Mouse (Mus musculus) bone marrow macrophage, adult 2 months (primary cell): ENCODE data around the gene Lima1. TPM values are rescaled to one million over a fixed set of nuclear protein-coding genes. Genes with fewer than 3 reads are reported as not detected.

Source experiments
- H3K27ac ChIP-seq: 2 replicates; pipeline ENCODE4 v1.5.1; 2012; ENCODE audit warnings: low read depth, low read length; ENCODE audit not compliant: insufficient read depth
- H3K4me1 ChIP-seq: 2 replicates; pipeline ENCODE4 v1.6.1; 2012; ENCODE audit warnings: low read length; ENCODE audit not compliant: control insufficient read depth, insufficient read depth
- H3K4me3 ChIP-seq: 2 replicates; pipeline ENCODE4 v1.5.1; 2012; ENCODE audit warnings: mild to moderate bottlenecking, low read length, moderate library complexity; ENCODE audit not compliant: insufficient read depth
- CTCF ChIP-seq: IDR thresholded peaks from 2 replicates; pipeline ENCODE4 v1.5.1; 2012; ENCODE audit warnings: low read depth, mild to moderate bottlenecking, low read length, moderate library complexity
- POLR2A ChIP-seq: IDR thresholded peaks from 2 replicates; pipeline ENCODE4 v1.6.1; 2012; ENCODE audit warnings: mild to moderate bottlenecking, low read depth, low read length, borderline replicate concordance
- polyA plus RNA-seq: library from polyadenylated mRNA; stranded (reverse); fragments of >200 nt; gene quantifications from 2 replicates; pipeline ENCODE4 v1.2.4, GENCODE M21; 2012; ENCODE audit not compliant: missing spikeins, insufficient read depth, insufficient read length

Lima1 gene
- polyA plus RNA-seq, 1 experiment: 49.3 TPM

DNA sequence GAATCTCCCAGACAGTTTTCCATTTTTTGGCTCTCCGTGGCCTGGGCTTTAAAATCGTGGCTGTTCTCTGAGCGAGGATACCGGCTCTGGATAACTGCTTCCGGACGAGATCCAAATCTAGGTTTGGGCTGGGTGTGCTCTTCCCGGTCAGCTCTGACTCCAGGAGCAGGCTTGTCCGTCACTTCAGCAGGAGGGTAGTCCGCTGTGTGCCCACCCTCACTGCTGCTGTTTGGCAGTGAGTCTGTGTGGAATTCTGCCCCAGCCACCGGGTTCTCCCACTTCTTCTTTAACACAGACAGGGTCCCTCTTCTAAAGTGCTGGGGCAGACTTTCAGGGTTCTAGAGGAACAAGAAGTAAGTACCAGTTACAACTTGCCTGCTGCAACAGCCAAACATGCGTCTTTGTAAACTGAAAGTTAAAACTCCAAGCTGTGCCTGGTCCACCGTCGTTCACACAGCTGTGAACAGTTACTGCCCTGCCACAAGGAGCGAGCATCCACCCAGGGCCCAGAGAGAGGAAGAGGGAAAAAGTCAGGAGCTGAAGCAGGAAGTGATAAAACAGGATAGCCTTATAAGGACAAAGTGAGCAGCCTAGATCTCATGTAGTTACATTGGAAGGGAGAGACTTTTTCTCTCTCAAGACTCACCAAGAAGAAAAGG lies 55.5 kb downstream of the Lima1 start:
- Histone ChIP-seq H3K27ac (peak overlapping the region; percentile 72), H3K4me3 (peak overlapping the region; percentile 63), H3K4me1 (peaks cover 28% of the 10 kb centered on the region)
- TF ChIP-seq POLR2A (no peak), CTCF (no peak)

DNA sequence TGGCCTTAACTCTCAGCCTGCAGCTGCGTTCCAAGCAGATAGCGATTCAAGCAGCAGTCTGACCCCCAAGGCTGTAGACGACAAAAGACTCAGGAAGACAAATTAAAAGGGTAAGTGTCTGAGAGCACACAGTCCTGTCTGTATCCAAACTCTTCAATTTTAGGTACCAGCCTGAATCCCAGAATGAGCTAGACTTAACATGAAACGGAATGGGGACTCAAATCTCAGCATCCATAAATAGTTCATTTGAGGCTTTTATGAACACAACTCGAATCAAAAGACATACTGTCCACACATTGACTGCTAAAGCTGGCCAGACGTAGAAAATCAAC lies 56.2 kb downstream of the Lima1 start:
- no peak for TF ChIP-seq CTCF
- TF ChIP-seq POLR2A: no peak
- H3K4me1 ChIP-seq: peaks cover 28% of the 10 kb centered on the region
- H3K4me3 ChIP-seq: peak overlapping the region; percentile 63
- peak overlapping the region; percentile 72; the same call in 1 of the 2 replicates for H3K27ac ChIP-seq

GRCm38 (mm10) chr15:99818321-99819108 lies 56.7 kb downstream of the Lima1 start:
- H3K27ac ChIP-seq: peak overlapping the region; percentile 4; the same call in 1 of the 2 replicates
- TF ChIP-seq CTCF (no peak), POLR2A (no peak)

GRCm38 (mm10) chr15:99817343-99818235 lies 57.7 kb downstream of the Lima1 start:
- Histone ChIP-seq H3K27ac (peak overlapping the region; percentile 35), H3K4me1 (peaks cover 25% of the 10 kb centered on the region), H3K4me3 (peak overlapping the region; percentile 60)
- TF ChIP-seq CTCF (no peak), POLR2A (no peak)

More at GRCm38 (mm10) chr15:99818321-99819108, 56.7 kb downstream of the Lima1 start:
- Histone ChIP-seq H3K4me1 (peaks cover 28% of the 10 kb centered on the region), H3K4me3 (peak overlapping the region; percentile 63)

GRCm38 (mm10) chr15:99815999-99816398 lies 59.3 kb downstream of the Lima1 start:
- no peak overlapping the region for H3K27ac ChIP-seq
- H3K4me3 ChIP-seq: no peak overlapping the region
- peaks cover 28% of the 10 kb centered on the region for H3K4me1 ChIP-seq
- peak; percentile 48 for TF ChIP-seq CTCF
- TF ChIP-seq POLR2A: no peak

- TF ChIP-seq POLR2A: no peak
- no peak for TF ChIP-seq CTCF
These were observed 60.5 kb downstream of the Lima1 start for GRCm38 (mm10) chr15:99814554-99815260.

GRCm38 (mm10) chr15:99813639-99814038 lies 61.6 kb downstream of the Lima1 start:
- Histone ChIP-seq H3K27ac (no peak overlapping the region), H3K4me3 (no peak overlapping the region), H3K4me1 (peaks cover 30% of the 10 kb centered on the region)
- TF ChIP-seq POLR2A (no peak), CTCF (no peak)

More at GRCm38 (mm10) chr15:99814554-99815260, 60.5 kb downstream of the Lima1 start:
- Histone ChIP-seq H3K27ac (peak overlapping the region; percentile 89), H3K4me1 (peaks cover 26% of the 10 kb centered on the region), H3K4me3 (peak overlapping the region; percentile 56)

- H3K4me3 ChIP-seq: no peak overlapping the region
- H3K27ac ChIP-seq: no peak overlapping the region
- peaks cover 27% of the 10 kb centered on the region for H3K4me1 ChIP-seq
- TF ChIP-seq CTCF: no peak
- TF ChIP-seq POLR2A: no peak
These were observed 63.2 kb downstream of the Lima1 start for GRCm38 (mm10) chr15:99812097-99812496.
